Mouse (Mus musculus): Measurements from ENCODE around the gene Lipc.

Gene Lipc

DNA sequence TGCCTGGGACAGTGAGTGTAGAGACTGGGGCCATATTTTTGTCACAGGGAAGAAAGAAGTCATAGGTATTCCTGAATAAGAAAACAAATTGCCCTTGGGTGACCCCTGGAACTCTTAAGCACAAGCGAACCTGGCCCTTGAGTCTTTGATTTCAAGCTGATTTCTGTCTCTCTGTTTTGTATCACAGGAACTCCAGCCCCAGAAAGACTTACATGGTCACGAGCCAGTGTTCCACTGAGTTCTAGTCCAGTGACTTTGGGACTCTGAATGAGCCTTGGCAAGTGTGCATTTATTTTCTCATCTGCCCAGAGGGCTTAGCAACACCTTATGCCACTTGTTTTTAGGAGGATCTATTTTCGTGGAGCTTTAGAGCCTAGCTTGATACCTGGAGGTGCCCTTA lies 5.7 kb upstream of the Lipc start:
- no peak for DNase-seq (ENCODE audit: low spot score)

DNA sequence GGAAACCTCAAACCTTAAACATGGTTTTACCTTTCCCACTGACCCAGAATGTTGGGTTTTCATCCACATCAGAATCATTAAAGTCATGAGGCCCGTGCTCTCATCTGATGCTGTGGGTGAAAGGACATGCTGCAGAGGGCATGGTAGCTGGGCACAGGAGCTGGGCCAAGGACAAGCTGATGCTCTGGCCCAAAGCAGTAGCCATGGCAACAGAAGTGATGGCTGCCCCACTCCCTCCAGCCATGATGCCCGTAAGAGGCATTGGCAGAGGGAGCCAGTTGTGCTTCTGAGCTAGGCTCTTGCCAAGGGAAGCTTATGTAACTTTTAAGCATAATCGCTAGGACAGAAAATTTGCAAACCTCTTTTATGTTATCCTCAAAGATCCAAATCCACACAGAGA lies 2.2 kb upstream of the Lipc start:
- DNase-seq (ENCODE audit: low spot score): no peak

DNA sequence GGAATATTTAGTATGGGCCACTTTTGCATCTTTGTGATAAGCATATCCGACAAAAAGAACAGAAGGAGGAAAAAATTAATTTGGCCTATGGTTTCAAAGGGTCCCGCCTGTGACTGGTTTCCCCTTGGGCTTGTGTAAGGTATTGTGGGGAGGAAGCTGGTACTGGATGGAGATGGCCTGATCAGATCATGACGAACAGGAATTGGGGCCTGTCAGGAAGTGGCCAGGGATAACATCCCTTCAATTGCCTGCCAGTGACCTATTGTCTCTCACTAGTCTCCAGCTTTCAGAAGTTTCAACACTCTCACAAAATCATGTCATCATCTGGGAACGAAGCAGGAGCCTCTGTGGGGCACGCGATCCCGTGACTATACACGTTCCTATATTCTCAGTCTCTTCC lies 2.7 kb downstream of the Lipc start:
- DNase-seq (ENCODE audit: low spot score): no peak

DNA sequence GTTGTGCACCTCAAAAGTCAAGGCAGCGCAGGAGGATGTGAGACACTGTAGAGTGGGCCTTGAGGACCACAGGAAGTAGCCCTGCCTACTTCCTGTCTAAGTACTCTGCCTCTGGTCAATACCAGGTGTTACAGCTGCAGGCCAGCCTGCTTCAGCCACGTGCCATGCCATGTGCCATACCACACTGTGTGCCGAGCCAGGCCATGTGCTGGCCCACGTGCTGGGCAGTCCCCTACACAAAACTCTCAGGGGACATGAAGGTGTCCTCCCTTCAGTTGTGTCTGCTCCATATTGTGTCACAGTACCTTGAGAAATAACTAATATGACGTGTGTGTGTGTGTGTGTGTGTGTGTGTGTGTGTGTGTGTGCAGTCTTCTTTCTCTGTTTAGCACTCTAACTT lies 4.7 kb downstream of the Lipc start:
- DNase-seq (ENCODE audit: low spot score): no peak

DNA sequence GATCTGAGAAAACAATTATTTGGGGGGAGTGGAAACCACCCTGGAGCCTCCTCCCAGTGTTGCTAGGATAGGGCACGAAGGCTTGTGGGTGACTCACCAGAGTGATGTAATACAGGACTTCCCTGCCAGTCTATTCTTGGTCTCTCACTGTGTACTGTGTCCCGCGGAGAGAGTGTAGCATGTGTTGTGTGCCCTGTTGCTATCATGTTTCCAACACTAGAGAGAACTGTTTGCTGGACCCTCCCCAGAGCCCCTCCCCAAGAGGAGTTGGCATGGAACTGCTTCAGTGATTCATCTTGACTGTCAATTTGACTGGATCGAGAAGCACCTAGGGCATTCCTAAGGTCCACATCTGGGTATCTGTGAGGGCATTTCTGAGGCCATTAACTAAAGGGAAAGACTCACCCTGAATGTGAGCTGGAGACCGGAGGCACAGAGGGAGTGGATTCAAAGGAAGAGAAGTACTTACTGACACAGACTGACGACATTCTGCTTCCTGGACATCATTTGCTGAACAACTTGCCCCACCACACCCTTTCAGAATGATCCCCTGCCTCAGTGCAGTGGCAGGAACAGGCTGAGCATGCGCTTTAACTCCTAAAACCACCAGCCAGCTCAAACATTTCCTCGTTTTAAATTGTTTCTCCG lies 9.2 kb downstream of the Lipc start:
- DNase-seq (ENCODE audit: low spot score): no peak

DNA sequence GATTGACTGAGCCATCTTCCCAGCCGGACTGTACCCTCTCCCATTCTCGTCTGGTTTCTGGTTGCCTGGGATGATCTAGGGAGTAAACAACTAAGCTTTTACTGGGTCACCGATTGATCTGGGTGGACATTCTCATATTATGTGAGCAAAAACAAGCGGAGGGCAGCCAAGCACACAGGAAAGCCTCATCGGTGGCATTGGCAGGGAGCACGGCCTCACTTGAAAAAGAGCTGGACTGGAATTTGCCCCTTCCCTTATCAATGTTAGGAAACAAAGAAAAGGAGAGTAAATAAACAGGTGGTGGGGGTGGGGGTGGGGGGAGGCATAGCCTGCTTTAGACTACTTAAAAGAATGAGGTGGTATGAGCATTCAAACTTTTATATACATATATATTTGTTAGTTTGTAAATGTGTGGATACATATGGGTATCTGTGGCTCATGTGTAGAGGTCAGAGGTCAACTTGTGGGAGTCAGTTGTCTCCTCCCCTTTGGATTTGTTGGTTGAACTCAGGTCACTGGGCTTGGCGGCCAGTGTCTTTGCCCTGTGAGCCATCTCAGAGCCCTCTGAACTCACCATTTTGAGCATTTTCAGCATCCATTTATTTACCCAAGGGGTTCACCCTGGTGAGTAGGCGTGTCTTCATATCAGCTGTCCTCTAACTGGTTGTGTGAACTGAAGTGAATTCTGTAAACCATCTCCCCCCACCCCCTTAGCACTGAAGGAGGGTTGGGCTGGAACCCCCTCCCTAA lies 12.1 kb downstream of the Lipc start:
- DNase-seq (ENCODE audit: low spot score): no peak

DNA sequence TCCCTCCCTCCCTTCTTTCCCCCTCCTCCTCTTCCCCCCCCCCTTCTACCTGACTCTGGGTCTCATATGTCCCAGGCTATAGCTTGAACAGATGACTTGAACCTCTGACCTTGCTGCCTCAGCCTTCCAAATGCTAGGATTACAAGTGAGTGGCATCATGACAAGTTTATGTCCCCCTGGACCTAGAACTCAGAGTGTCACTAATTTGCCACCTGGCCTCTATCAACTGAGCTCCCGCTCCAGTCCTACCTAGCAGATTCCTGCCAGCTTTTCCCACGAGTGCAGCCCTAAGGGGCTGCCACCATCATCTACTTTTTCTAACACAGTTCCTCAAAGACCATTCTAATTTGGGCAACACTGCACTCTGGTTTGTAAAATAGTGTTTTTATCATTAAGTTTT lies 13.2 kb downstream of the Lipc start:
- DNase-seq (ENCODE audit: low spot score): no peak

DNA sequence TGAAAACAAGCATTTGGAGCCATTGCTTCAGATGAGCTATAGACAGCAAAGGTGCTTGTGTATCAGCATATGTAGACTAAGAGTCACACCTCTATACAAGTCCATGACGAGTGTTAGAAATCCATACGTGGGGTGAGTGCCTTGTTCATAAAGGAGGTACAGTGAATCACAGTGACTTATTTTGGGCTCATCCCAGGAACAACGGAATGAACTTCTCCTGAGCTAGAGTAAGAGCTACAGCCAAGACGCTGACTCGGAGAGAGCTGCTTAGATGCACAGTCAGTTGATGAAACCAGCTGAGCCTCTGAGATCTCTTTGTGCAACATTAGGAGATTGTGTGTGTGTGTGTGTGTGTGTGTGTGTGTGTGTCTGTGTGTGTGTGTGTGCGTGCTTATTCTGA lies 13.9 kb downstream of the Lipc start:
- DNase-seq (ENCODE audit: low spot score): no peak

DNA sequence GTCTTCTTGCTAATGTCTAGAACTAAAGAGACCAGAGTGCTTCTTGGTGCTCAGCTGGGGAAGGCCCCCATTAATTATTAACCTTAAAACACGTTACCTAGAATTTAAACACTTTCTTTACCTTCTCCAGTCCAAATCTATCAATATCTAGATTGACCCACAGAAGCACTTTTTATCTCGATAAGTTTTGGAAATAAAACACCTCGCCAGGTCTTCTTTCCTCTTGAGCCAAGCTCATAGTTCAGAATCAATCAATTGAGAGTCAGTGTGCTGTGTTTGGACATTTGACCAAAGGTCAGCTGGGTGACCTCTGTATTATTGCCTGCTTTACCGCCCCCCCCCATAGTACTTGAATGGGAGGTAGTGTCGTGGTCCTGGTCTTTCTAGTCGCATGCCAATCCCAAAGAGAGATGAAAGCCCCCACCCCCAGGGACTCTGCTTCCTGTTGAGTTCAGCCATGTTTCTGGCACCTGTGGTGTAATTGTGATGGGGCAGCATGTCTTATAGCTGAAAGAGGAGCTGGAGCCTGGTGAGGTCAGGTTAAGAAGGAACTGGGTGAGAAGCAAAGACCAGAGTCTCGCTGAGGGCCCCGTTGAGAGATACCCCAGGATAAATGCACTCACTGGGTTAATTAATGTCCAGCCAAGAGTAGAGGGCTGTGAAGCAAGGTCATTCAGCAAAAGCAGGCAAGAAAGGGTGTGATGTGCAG lies 17.3 kb downstream of the Lipc start:
- no peak for DNase-seq (ENCODE audit: low spot score)

DNA sequence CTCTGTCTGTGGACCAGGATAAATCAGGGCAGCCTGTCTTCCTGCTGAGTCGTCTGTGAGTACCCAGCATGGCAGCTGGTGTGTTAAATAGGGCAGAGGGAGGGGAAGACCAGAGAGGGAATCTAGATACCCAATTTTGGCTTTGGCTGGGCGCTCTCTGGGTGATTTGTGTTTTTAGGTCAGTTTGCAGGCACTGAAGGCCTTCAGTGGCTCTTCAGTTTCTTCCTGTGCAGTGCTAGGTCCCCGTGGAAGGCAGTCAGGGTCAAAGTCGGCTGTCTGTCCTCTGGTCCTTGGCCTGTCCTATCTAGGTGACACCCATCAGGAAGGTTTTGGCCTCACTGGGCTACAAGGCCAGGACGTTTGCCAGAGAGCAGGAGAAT lies 21.4 kb downstream of the Lipc start:
- no peak for DNase-seq (ENCODE audit: low spot score)

DNA sequence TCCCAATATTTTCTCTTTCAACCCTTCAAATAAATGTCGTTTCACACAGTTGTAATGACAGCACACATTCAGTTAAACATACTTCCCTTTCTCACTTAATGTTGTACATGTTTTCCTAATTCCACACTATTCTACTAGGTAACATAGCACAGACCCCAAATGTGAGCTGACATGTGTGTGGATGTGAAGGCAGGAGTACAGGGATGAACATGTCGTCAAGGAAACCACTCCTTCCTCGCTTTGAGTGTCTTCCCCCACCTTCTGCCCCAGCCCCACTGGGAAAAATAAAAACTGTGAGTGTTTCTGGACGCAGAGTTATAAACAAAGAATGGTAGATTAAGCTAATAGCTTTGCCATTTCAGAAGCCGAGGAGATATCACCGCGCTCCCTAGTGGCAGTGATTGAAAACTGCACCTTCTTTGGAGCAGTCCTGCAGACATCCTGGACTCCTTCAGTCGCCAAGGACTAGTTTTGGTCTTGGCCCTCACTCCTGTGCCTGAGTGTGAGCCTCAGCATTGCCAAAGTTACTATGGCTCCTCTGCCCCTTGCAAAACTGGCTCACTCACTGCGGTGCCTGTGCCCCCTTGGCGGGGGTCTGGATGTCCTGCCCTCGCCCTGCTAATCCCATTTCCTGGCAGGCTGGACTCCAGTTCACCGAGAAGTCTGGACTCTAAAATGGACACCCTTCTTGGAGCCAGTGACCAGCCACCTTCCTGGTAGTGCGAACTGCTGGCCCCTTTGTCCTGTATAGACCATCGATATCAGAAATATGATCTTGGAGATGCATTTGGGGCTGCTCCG lies 22.0 kb downstream of the Lipc start:
- peak; percentile 63 for DNase-seq (ENCODE audit: low spot score)

DNA sequence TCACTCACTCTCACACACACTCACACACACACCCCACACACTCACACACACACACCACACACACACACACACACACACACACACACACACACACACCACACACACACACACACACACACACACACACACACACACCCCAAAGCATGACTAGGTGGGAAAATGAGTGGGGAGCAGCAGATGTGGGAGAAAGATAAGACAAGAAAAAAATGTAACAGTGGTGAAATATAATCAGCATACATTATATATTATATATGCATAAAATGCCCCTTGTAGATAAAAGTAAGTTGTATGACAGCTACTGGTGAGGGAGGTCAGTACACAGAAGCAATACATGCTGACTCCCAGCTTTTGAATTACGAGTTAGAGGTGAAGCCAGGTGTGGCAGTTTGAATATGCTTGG lies 23.6 kb downstream of the Lipc start:
- DNase-seq (ENCODE audit: low spot score): no peak

DNA sequence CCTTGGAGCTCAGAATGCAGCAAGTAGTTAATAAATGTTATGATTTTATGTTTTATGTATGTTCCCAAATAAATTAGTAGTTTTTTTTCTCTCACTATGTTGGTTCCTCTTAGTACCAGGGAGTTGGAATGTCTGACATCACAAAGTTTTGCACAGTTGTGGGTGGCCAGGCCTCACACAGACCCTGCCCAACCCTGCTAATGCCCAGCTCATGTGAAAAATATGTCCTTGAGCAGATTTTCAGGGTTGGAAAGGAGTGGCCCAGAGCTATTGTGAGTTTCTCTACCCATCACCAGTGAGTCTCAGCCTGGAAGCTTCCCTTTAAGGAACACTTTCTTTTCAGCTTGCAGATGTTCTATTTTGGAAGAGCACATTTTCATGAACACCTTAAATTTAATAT lies 24.3 kb downstream of the Lipc start:
- no peak for DNase-seq (ENCODE audit: low spot score)

DNA sequence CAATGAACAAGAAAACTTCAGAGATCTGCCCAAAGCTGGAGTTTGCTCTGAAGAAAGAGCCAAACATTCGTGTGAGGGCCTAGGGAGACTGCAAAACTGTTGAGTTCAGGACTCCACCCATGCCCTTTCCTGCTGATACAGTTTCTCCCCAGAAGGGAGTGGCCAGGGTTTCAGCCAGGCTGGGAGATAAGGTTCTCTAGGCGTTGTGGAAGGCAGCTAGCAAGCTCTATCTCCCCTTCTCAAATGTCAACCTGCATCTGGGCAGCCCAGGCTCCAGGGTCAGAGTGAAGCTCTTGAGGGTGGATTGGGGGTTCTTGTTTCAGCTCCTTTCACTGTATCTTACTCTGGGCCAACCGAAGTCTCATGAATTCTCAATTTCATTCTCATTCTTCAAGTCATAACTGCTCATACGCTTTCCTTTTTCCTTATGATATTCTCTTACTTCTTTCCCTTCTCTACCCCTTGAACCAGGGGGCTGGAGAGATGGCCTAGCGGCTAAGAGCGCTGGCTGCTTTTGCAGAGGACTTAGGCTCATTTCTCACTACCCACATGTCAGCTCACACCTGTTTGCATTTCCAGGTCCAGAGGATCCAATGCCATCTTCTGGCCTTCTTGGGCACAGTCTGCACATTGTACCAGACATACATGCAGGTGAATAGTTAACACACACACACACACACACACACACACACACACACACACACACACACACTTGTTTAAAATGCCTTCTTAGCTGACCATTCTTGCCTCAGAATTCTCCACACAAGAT lies 25.0 kb downstream of the Lipc start:
- no peak for DNase-seq (ENCODE audit: low spot score)

DNA sequence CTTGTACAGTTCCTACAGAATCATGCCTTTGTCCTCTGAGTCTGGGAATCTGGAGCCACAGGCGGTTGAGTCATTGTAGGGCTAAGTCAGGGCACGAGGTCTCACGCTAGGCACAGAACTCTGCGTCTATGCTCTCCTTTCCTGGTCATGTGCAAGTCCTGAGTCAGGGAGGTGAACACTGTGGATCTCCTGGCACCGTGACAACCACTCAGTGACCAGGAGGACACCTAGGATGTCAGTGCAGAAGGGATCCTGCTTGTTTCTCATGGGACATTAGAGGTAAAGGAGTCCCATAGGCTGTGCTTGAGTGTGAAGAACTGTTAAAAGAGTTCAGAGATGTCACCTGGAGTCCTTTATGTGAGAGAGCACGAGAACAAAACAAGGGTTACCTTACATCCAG lies 26.8 kb downstream of the Lipc start:
- no peak for DNase-seq (ENCODE audit: low spot score)

DNA sequence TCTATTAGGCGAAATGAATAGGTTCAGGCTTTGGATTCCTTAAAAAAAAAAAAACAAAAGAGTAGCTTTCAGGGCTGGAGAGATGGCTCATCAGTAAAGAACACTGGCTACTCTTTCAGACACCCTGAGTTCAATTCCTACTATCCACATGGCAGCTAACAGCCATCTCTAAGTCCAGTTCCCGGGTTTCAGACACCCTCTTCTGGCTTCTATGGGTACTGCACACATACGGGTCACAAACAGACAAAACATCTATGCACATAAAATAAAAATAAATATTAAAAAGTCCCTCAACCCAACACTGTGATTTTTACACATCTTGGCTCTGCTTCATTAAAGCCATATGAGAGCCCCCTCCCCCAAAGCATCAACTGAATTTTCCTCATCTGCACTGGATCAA lies 27.3 kb downstream of the Lipc start:
- DNase-seq (ENCODE audit: low spot score): no peak

DNA sequence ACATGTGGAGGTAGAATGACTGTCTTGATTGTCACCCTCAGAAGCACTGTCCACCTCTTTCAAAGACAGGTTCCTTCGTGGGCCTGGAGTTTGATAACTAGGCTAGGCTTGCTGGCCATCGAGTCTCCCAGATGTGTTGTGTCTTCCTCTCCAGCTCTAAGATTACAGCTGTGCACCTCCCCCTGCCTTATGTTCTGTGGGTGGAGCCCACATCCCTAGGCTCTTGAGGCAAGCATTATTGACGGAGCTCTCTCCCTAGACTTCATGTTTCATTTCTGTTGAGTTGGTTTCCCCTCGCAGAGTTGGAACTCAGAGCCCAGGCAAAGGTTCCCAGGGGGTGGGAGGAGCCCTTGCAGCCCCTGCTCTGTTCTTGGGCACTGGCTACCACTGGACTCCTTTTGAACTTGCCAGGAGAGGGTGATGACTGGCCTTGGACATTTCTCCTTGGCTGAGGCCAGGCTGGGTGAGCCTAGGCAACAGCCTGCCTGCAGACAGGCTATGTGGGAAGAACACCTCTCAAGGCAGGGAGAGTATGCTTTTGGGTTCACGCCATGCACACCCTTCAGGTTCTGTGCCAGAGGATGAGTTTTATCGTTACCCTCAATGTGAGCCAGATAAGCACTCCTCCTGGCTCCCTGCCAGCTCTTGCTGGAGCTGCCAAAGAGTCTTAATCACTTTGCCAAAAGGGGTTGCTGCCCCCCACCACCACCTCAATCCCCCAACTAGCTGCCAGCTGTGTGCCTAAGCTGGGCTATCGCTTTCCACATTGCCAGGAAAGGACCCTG lies 30.1 kb downstream of the Lipc start:
- no peak for DNase-seq (ENCODE audit: low spot score)

DNA sequence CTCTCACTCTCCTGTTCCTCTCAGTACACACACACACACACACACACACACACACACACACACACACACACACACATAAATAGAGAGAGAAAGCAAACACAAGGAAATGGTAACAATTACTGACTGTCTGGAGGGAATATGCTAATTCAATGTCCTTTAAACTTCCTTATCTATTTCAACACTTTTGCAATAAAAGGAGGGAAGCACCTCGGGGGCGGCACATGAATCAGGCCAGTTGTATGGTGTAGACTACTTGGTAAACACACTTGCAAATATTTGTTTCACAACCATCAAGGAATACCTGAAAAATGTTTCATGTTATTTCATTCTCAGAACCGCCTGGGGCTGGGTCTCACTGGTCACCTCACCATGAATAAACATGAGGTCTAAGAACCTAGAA lies 30.9 kb downstream of the Lipc start:
- DNase-seq (ENCODE audit: low spot score): no peak

DNA sequence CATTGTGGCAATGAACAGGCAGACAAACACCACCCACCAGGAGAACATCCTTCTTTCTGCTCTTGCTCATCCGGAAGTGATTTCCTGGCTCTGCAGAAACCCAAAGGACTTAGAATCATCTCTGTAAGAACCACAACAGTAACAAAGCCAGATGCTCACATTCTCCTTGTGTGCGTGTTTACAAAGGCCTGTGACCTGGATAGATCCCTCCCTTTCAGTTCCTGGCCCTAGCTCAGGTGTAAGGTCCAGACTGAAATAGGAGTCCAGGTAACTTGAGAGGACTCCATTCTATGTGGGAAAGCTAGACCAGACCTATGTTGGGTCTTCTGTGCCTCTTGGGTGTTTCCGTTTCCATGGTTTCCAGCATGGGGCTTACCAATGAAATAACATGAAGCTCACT lies 32.8 kb downstream of the Lipc start:
- no peak for DNase-seq (ENCODE audit: low spot score)

DNA sequence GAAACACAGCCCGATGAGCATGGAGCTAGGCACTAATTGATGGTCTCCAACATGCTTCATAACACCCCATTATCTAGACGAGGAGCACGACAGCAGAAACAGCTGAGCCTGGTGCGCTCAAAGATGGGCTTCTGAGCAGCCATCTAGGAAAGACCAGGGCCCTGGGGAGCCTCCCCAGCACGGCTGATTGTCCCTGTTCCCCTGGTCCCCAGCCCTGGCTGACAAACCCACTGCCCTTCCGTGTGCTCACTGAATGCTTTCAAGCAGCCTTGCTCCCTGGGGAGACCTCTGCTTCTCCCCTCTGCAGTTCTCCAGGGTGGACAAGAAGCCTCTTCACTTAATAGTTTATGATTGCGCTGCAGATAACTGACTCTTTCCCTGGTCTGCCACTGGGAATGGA lies 35.5 kb downstream of the Lipc start:
- no peak for DNase-seq (ENCODE audit: low spot score)

DNA sequence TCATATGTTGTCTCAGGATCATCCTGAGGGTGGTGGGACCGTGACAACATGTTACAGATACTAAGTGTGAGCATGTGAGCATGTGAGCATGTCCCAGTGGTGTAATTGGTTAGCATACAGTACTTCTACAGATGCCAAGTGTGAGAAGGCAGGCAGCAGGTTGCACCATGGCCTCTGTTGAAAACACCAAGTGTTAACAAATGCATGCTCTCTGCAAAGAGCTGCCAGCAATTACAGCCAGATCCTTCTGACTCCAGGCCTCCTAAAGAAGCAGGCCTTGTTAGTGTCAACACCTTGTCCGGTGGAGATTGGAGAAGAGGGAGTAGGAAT lies 36.7 kb downstream of the Lipc start:
- no peak for DNase-seq (ENCODE audit: low spot score)

All from embryo, embryonic 10 days (tissue).